Mouse (Mus musculus) cortical plate, adult 2 months (tissue): ENCODE data around the gene Ccdc175. TPM values are rescaled to one million over a fixed set of nuclear protein-coding genes. Genes with fewer than 3 reads are reported as not detected.

Experiments used
- H3K27ac ChIP-seq: fragments of 200-500 bp; 2 replicates; pipeline ENCODE4 v1.5.1; 2012; ENCODE audit warnings: low read length, control low read depth, inconsistent platforms; ENCODE audit not compliant: insufficient read depth
- H3K4me1 ChIP-seq: fragments of 200-500 bp; 2 replicates; pipeline ENCODE4 v1.6.1; 2011; ENCODE audit warnings: low read length; ENCODE audit not compliant: control insufficient read depth, insufficient read depth
- H3K4me3 ChIP-seq: fragments of 200-500 bp; 2 replicates; pipeline ENCODE4 v1.5.1; 2011; ENCODE audit warnings: mild to moderate bottlenecking, low read length, control low read depth; ENCODE audit not compliant: insufficient read depth
- CTCF ChIP-seq: fragments of 200-500 bp; IDR thresholded peaks from 2 replicates; pipeline ENCODE4 v1.5.1; 2011; ENCODE audit warnings: mild to moderate bottlenecking, control low read depth, low read length; ENCODE audit not compliant: insufficient read depth; ENCODE audit errors: extremely low read depth
- POLR2A ChIP-seq: fragments of 200-500 bp; IDR thresholded peaks from 2 replicates; pipeline ENCODE4 v1.6.1; 2011; ENCODE audit warnings: mild to moderate bottlenecking, low read length, control low read depth; ENCODE audit not compliant: insufficient read depth; ENCODE audit errors: extremely low read depth
- polyA plus RNA-seq: library from polyadenylated mRNA; depleted of rRNA; stranded (reverse); fragments of >200 nt; gene quantifications from 2 replicates; pipeline ENCODE4 v1.2.3, GENCODE M21; 2012; rRNA removed

Gene Ccdc175
- polyA plus RNA-seq, 1 experiment, result not detected

- TF ChIP-seq POLR2A, result no peak
- TF ChIP-seq CTCF, result no peak
- H3K4me3 ChIP-seq, result no peak overlapping the region
These were observed 132.3 kb downstream of the Ccdc175 start for GRCm38 (mm10) chr12:72052571-72052970.

More at GRCm38 (mm10) chr12:72052571-72052970, 132.3 kb downstream of the Ccdc175 start:
- Histone ChIP-seq H3K27ac (no peak overlapping the region), H3K4me1 (no peaks in the 10 kb centered on the region)

Other genes with a start within 250 kb of the Ccdc175 start
- gene Gpr135, start 113.9 kb downstream of the Ccdc175 start, polyA plus RNA-seq, result 10.7 and 11.6 TPM in 2 replicates
- 4.4 TPM in 2 replicates for gene L3hypdh, start 99.6 kb downstream of the Ccdc175 start, polyA plus RNA-seq
- 75.4 and 83.2 TPM in 2 replicates for gene Jkamp, start 99.4 kb downstream of the Ccdc175 start, polyA plus RNA-seq
- gene Rtn1, start 224.0 kb upstream of the Ccdc175 start, polyA plus RNA-seq, result 1,289 and 1,308 TPM in 2 replicates